Mouse (Mus musculus): Measurements from ENCODE around the gene Prp2.

DNA sequence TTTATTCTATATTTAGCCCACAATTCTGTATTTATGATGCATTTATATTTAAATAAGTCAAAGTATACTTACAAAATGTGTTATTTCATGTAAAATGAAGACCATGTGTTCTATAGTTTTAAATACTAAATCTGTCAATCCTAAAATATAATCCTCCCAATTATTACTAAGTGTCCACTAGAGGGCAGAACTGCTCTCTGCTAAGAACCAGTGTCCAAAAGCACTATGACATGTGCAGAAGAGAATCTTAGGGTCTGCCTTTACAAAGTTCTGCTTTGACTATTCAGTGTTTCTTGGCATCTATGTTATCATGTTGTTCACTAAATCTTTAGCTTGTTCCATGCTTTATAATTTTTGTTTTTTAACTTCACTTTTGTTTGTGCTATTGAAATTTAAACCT lies 53.7 kb downstream of the Prp2 start:
- no peak for TF ChIP-seq POLR2A (IDR thresholded peaks at IDR 0.05; ENCODE audit: borderline replicate concordance, low read depth, low read length)
- TF ChIP-seq CTCF (IDR thresholded peaks at IDR 0.05; ENCODE audit: low read depth, low read length) = no peak
